Mouse (Mus musculus) kidney, adult 18-20 months (tissue): ENCODE results near the gene Mccc2.
"Not testable (repeated sequence)": the region's sequence is repeated elsewhere in the genome, so short reads cannot be mapped to it uniquely, and the experiment has no call there.

Experiments
- DNase-seq: peaks from one replicate; pipeline ENCODE4 v3.0.0; 2021

Gene Mccc2

GRCm38 (mm10) chr13:100014906-100015895, at the start of gene Mccc2:
Gene Mccc2, minus strand, starts transcription at chr13:100015639.
- peak; percentile 81 for DNase-seq

GRCm38 (mm10) chr13:100063936-100064335, 48.5 kb upstream of the Mccc2 start:
- no peak for DNase-seq

GRCm38 (mm10) chr13:100057738-100058137, 42.3 kb upstream of the Mccc2 start:
- not testable (repeated sequence) for DNase-seq

- DNase-seq = no peak
Observed at GRCm38 (mm10) chr13:100026013-100026412, 10.6 kb upstream of the Mccc2 start.

GRCm38 (mm10) chr13:100016891-100017290, 1.5 kb upstream of the Mccc2 start:
- no peak for DNase-seq

GRCm38 (mm10) chr13:100015937-100016336, 498 bp upstream of the Mccc2 start:
- no peak for DNase-seq

- DNase-seq = no peak
Observed at GRCm38 (mm10) chr13:100005911-100006496, 9.4 kb downstream of the Mccc2 start.

GRCm38 (mm10) chr13:100001790-100002196, 13.6 kb downstream of the Mccc2 start:
- DNase-seq = peak; percentile 94

- no peak for DNase-seq
Observed at GRCm38 (mm10) chr13:99999078-99999477, 16.4 kb downstream of the Mccc2 start.

GRCm38 (mm10) chr13:99998099-99998498, 17.3 kb downstream of the Mccc2 start:
- no peak for DNase-seq

GRCm38 (mm10) chr13:99989592-99989991, 25.8 kb downstream of the Mccc2 start:
- no peak for DNase-seq

- DNase-seq = no peak
Observed at GRCm38 (mm10) chr13:99983320-99983719, 32.1 kb downstream of the Mccc2 start.

- no peak for DNase-seq
Observed at GRCm38 (mm10) chr13:99979406-99979805, 36.0 kb downstream of the Mccc2 start.

GRCm38 (mm10) chr13:99970089-99970488, 45.4 kb downstream of the Mccc2 start:
- no peak for DNase-seq

GRCm38 (mm10) chr13:99967013-99967678, 48.3 kb downstream of the Mccc2 start:
- no peak for DNase-seq

- no peak for DNase-seq
Observed at GRCm38 (mm10) chr13:99963814-99964213, 51.6 kb downstream of the Mccc2 start.

- no peak for DNase-seq
Observed at GRCm38 (mm10) chr13:99961661-99962060, 53.8 kb downstream of the Mccc2 start.

GRCm38 (mm10) chr13:99955591-99955944, 59.9 kb downstream of the Mccc2 start:
- DNase-seq = no peak

GRCm38 (mm10) chr13:99954902-99955590, 60.4 kb downstream of the Mccc2 start:
- DNase-seq = no peak

- DNase-seq = no peak
Observed at GRCm38 (mm10) chr13:99947417-99947816, 68.0 kb downstream of the Mccc2 start.

- no peak for DNase-seq
Observed at GRCm38 (mm10) chr13:99943525-99943924, 71.9 kb downstream of the Mccc2 start.

GRCm38 (mm10) chr13:99940601-99941000, 74.8 kb downstream of the Mccc2 start:
- no peak for DNase-seq

GRCm38 (mm10) chr13:99939320-99939671, 76.1 kb downstream of the Mccc2 start:
- DNase-seq = no peak
